Mouse (Mus musculus) hindbrain, embryonic 16.5 days (tissue): ENCODE data around the gene Galnt6. TPM values are rescaled to one million over a fixed set of nuclear protein-coding genes. Genes with fewer than 3 reads are reported as not detected.

Experiments used
- ATAC-seq: fragments of 200-750 bp; cut with Nextera tagmentation; 2 replicates; pipeline ENCODE4 v1.8.0; 2017; ENCODE audit warnings: moderate TSS enrichment, moderate library complexity
- H3K27ac ChIP-seq: fragments of 300-500 bp; sonication (generic); 2 replicates; pipeline ENCODE4 v1.5.1; 2014; ENCODE audit warnings: low read depth, mild to moderate bottlenecking, control low read depth, low read length, moderate library complexity
- H3K27me3 ChIP-seq: fragments of 300-500 bp; sonication (generic); replicated peaks from 2 replicates; pipeline ENCODE4 v1.6.1; 2014; ENCODE audit warnings: low read length; ENCODE audit not compliant: control insufficient read depth, insufficient read depth
- H3K36me3 ChIP-seq: fragments of 300-500 bp; sonication (generic); 2 replicates; pipeline ENCODE4 v1.6.1; 2014; ENCODE audit warnings: mild to moderate bottlenecking, low read length, moderate library complexity, mixed read lengths; ENCODE audit not compliant: control insufficient read depth, insufficient read depth
- H3K4me1 ChIP-seq: fragments of 300-500 bp; sonication (generic); 2 replicates; pipeline ENCODE4 v1.6.1; 2014; ENCODE audit warnings: low read depth, low read length; ENCODE audit not compliant: control insufficient read depth, insufficient read depth
- H3K4me2 ChIP-seq: fragments of 300-500 bp; sonication (generic); 2 replicates; pipeline ENCODE4 v1.6.1; 2014; ENCODE audit warnings: mild to moderate bottlenecking, low read length, control low read depth, moderate library complexity
- H3K4me3 ChIP-seq: fragments of 300-500 bp; sonication (generic); 2 replicates; pipeline ENCODE4 v1.5.1; 2014; ENCODE audit warnings: mild to moderate bottlenecking, low read length, control low read depth, moderate library complexity
- H3K9ac ChIP-seq: fragments of 300-500 bp; sonication (generic); 2 replicates; pipeline ENCODE4 v1.6.1; 2014; ENCODE audit warnings: low read depth, mild to moderate bottlenecking, control low read depth, low read length, moderate library complexity
- H3K9me3 ChIP-seq: fragments of 300-500 bp; sonication (generic); 2 replicates; pipeline ENCODE4 v1.6.1; 2014; ENCODE audit warnings: mild to moderate bottlenecking, low read length, moderate library complexity; ENCODE audit not compliant: control insufficient read depth
- WGBS: fragments of 180-500 bp; shearing (Covaris S2); extraction: QIAGEN DNeasy Blood & Tissue Kit; methylation state at CpG from one replicate; pipeline ENCODE4 v1.1.7; 2014; 5-methylcytosine and 5-hydroxymethylcytosine counted together
- polyA plus RNA-seq: library from polyadenylated mRNA; unstranded; fragments of >200 nt; fragmentation: Nextera tagmentation; extraction: Ambion mirVana; gene quantifications from 2 replicates; pipeline ENCODE4 v1.2.1, GENCODE M21; 2015

Galnt6 gene
- polyA plus RNA-seq, 1 experiment from 2014 or later, result 0.30 TPM

DNA sequence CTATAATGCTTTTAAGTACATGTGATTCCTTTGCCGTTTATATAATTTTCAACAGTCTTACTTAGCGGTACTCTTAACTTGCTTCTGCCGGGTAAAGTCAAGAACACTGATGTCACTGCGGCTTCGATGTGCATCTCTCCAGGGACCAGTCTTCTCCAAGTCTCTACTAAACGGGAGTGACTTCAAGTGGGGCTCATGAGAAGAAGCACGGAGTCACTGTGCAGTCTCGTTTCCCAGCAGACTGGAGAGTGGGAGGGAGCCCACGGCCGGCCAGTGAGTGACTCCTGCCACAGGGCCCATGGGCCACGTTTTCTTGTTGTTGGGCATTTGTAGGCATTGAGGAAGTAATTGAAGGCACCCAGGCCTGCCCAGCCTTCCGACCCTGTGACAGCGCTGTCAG lies 38.7 kb upstream of the Galnt6 start:
- peaks cover 4% of the 10 kb centered on the region for H3K36me3 ChIP-seq
- ATAC-seq, result no peak
- WGBS, result 90% methylated on average over 13 of the region's 13 CpGs

DNA sequence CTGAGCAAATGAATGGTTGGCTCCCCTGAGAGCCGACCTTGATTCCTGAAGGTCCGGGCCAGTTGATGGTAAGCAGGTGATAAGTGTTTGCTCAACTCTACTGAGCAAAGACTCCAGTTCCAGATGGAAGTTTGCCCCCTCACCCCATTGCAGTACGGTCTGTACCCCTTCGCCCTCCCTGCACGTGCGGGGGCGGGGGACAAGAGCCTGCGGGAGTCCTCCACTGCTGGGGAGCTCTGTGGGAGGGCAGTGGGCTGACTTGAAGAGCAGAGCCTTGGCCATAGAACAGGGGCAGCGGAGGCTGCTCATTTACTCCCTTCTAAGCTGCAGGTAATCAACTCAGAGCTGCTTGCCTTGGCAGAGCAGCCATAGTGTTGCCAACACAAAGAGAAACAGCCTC lies 37.6 kb upstream of the Galnt6 start:
- Histone ChIP-seq H3K9ac (no peak overlapping the region), H3K4me2 (no peak overlapping the region), H3K9me3 (no peaks in the 10 kb centered on the region), H3K36me3 (peaks cover 4% of the 10 kb centered on the region), H3K4me1 (peaks cover 8% of the 10 kb centered on the region), H3K27me3 (no peaks in the 10 kb centered on the region), H3K27ac (no peak overlapping the region), H3K4me3 (no peak overlapping the region)
- ATAC-seq, result no peak
- 74% methylated on average over 9 of the region's 9 CpGs for WGBS

More for the DNA sequence above, 38.7 kb upstream of the Galnt6 start:
- Histone ChIP-seq H3K27ac (no peak overlapping the region), H3K9me3 (no peaks in the 10 kb centered on the region), H3K27me3 (no peaks in the 10 kb centered on the region), H3K9ac (no peak overlapping the region), H3K4me1 (peaks cover 8% of the 10 kb centered on the region), H3K4me3 (no peak overlapping the region), H3K4me2 (no peak overlapping the region)

DNA sequence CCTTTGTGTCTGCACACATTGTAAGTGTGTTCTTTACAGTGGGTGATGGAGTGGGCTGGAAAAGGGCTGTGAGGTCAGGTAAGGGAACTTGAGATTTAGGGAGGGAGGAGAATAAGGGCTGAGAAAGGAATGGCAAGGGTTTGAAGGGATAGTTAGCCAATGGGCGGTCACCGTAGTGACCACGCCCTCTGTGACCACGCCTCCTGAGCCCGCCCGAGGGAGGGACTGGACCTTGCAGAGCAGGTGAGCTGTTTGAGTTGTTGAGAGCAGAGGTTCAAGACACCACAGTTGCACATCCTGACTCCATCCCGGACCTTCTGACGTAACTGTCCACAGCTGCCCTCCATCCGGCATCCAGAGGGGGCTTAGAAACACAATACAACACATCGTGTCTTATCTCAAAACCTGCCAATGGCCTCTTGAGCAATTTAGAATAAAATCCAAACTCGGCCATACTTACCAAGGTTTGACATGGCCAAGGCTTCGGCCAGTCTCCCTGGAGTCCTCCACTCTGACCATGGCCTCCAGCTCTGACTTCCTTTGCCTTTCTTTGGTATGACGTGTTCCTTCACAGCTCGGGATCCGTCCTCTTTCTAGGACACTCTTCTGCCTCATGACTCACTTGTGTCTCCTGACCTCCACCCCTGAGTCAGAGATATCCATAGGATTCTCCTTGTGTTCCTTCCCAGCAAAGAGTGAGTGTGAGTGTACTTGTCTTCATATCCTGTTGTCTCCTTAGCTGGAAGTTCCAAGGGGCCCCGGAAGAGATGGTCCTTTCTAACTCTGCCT lies 35.2 kb upstream of the Galnt6 start:
- Histone ChIP-seq H3K27me3 (no peaks in the 10 kb centered on the region), H3K27ac (no peak overlapping the region), H3K9ac (no peak overlapping the region), H3K4me1 (peaks cover 16% of the 10 kb centered on the region), H3K4me2 (no peak overlapping the region), H3K4me3 (no peak overlapping the region), H3K36me3 (peaks cover 4% of the 10 kb centered on the region), H3K9me3 (no peaks in the 10 kb centered on the region)
- no peak for ATAC-seq
- WGBS, result 82% methylated on average over 16 of the region's 16 CpGs

- WGBS, result 42% methylated on average over 8 of the region's 8 CpGs
- ATAC-seq, result no peak
Observed at GRCm38 (mm10) chr15:100762649-100763048, 33.5 kb upstream of the Galnt6 start.

DNA sequence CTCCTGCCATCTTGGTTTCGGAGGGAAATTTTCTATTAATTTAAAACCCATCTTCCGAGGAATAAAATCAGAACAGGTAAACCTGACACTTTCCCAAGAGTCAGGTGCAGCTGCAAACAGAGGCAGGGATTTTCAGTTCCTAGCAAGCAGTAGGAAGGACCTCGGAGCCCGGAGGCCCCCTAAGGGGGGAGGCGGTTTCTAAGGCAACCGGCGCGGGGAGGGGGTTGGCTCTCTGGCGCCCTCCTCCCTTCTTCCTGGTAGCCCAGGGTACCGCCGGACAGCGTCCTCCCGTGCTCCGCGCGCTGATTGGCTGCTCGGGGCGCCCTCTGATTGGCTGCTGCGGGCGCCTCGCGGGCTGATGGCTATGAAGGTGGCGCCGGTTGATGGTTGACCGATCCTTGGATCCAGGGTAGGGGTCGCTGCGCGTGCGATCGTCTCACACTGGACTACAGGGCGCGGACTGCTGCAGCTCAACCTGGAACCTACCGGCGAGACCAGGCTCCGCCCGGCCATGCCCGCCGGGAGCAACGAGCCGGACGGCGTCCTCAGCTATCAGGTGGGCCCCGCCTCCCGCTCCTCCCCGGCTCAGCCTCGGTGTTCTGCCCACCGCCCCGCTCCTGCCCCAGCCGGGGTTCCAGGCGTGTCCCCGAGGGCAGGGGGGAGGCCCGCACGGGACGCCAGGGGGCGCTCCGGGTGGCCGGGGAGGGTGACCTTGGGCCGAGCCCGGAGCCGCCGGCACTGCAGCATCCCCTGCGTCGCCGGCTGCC lies 32.4 kb upstream of the Galnt6 start, which contains the start of gene Slc4a8:
TSS of gene Slc4a8 (plus strand) at position 329 of the 767 bp plus-strand sequence.
- H3K27me3 ChIP-seq, result no peaks in the 10 kb centered on the region
- WGBS, result under 1% methylated on average over 50 of the region's 64 CpGs
- no peaks in the 10 kb centered on the region for H3K36me3 ChIP-seq
- peaks cover 16% of the 10 kb centered on the region for H3K4me1 ChIP-seq
- H3K27ac ChIP-seq, result peak within 1 kb of the TSS; percentile 90
- H3K4me3 ChIP-seq, result peak within 1 kb of the TSS; percentile 89
- peak within 1 kb of the TSS; percentile 89 for H3K9ac ChIP-seq
- H3K9me3 ChIP-seq, result no peaks in the 10 kb centered on the region
- H3K4me2 ChIP-seq, result peak within 1 kb of the TSS; percentile 70
- peak; percentile 98 for ATAC-seq

More at GRCm38 (mm10) chr15:100762649-100763048, 33.5 kb upstream of the Galnt6 start:
- peak overlapping the region; percentile 89 for H3K9ac ChIP-seq
- H3K36me3 ChIP-seq, result no peaks in the 10 kb centered on the region
- peaks cover 16% of the 10 kb centered on the region for H3K4me1 ChIP-seq
- H3K27me3 ChIP-seq, result no peaks in the 10 kb centered on the region
- H3K27ac ChIP-seq, result peak overlapping the region; percentile 45
- H3K9me3 ChIP-seq, result no peaks in the 10 kb centered on the region
- peak overlapping the region; percentile 70 for H3K4me2 ChIP-seq
- peak overlapping the region; percentile 89 for H3K4me3 ChIP-seq

DNA sequence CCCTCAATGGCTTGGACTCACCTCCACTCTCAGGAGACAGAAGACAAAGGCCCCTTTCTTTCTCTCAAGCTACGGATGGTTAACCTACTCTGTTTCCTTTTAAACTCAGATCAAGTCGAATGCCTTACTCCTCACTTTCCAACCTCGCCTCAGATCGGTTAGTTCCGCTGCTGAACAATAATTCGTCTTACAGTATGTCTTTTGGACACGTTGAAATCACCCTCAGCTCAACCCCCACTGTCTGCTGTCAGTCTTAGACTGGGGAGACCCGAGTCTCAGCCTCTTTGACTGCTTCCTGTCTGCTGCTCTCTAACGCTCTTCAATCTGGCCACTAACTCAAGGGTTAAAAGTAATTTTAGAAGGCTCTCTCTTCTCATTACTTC lies 31.9 kb upstream of the Galnt6 start:
- H3K27ac ChIP-seq, result peak overlapping the region; percentile 90
- H3K9me3 ChIP-seq, result no peaks in the 10 kb centered on the region
- peak; percentile 41; the same call in 1 of the 2 replicates for ATAC-seq
- H3K4me2 ChIP-seq, result peak overlapping the region; percentile 70
- WGBS, result 6% methylated on average over 9 of the region's 9 CpGs
- H3K9ac ChIP-seq, result peak overlapping the region; percentile 89
- no peaks in the 10 kb centered on the region for H3K27me3 ChIP-seq
- H3K4me1 ChIP-seq, result peaks cover 16% of the 10 kb centered on the region
- H3K4me3 ChIP-seq, result peak overlapping the region; percentile 89
- H3K36me3 ChIP-seq, result no peaks in the 10 kb centered on the region

- Histone ChIP-seq H3K4me1 (peaks cover 22% of the 10 kb centered on the region), H3K4me3 (no peak overlapping the region), H3K4me2 (no peak overlapping the region), H3K36me3 (no peaks in the 10 kb centered on the region), H3K9ac (no peak overlapping the region), H3K27ac (no peak overlapping the region), H3K9me3 (no peaks in the 10 kb centered on the region), H3K27me3 (no peaks in the 10 kb centered on the region)
- WGBS, result 82% methylated on average over 10 of the region's 10 CpGs
- ATAC-seq, result no peak
Observed at GRCm38 (mm10) chr15:100759286-100759685, 30.1 kb upstream of the Galnt6 start.

DNA sequence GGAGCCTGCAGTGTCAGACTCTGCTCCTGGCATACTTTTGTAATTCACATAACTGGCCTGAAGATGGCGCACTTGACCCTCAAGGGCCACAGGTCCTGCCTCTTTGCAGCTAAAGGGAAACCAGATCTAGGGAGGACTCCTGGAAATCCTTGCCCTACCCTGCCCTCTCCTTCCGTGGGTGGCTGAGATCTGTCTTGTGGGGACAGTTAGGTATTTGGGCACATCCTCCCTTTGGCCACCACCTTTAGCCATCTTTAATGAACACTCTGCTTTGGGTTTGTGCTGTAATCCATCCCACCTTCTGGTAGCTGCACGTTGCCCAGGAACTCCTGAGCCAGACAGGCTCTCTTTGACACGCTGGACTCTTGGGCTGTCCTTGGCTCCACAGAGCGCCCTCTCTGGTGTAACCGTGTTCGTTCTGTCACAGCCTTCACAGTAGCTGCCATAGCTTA lies 28.4 kb upstream of the Galnt6 start:
- Histone ChIP-seq H3K4me2 (no peak overlapping the region), H3K9ac (no peak overlapping the region), H3K9me3 (no peaks in the 10 kb centered on the region), H3K27me3 (no peaks in the 10 kb centered on the region), H3K4me1 (peaks cover 14% of the 10 kb centered on the region), H3K36me3 (no peaks in the 10 kb centered on the region), H3K27ac (no peak overlapping the region), H3K4me3 (no peak overlapping the region)
- WGBS, result 4% methylated on average over 7 of the region's 7 CpGs
- no peak for ATAC-seq
